Mouse (Mus musculus) G1E (cell line): ENCODE measurements at regions not wholly inside any gene's neighbourhood (a gene's known extent, or its start where the extent isn't known, plus 50 kb on each side); places are given as distances from the start of the nearest gene placed in this dataset.

Experiments
- CTCF ChIP-seq: IDR thresholded peaks from 2 replicates; pipeline ENCODE4 v1.5.1; 2012; ENCODE audit warnings: low read depth, low read length, inconsistent platforms, mixed read lengths
- GATA1 ChIP-seq: IDR thresholded peaks from 2 replicates; pipeline ENCODE4 v1.6.1; 2012; ENCODE audit warnings: borderline replicate concordance, low read length, inconsistent platforms, mixed read lengths
- POLR2AphosphoS5 ChIP-seq: IDR thresholded peaks from 2 replicates; pipeline ENCODE4 v1.6.1; 2012; ENCODE audit warnings: low read depth, low read length, inconsistent platforms; ENCODE audit not compliant: insufficient replicate concordance
- TAL1 ChIP-seq: conservative IDR thresholded peaks from 2 replicates; pipeline ENCODE4 v1.6.1; 2012; ENCODE audit warnings: low read depth, low read length, inconsistent platforms, mixed read lengths

- TF ChIP-seq CTCF (no peak), GATA1 (no peak), POLR2AphosphoS5 (no peak), TAL1 (no peak)
Measured at GRCm38 (mm10) chr8:101956832-101957231, 828.6 kb downstream of the Cdh11 start.
